ENCODE assay signal across 20 mouse cellular contexts in the genomic region with DNA sequence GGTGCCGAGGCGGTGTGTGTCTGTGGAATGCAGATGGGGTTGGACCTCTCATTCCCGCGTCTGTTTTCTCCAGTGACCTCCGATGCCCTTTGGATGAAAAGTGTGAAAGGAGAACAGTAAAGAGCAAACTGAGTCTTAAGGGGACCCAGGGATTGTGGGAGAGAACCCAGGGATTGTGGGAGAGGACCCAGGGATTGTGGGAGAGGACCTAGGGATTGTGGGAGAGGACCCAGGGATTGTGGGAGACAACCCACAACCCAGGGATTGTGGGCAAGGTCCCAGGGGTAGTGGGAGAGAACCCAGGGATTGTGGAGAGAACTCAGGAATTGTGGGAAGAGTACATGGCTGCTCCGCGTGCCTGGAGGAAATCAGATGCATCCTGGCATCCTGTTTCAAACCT. TPM values are rescaled to one million over a fixed set of nuclear protein-coding genes. Genes with fewer than 3 reads are reported as not detected.
DNase-seq lines count a peak whose midpoint lies in the region; ATAC-seq and TF ChIP-seq lines count a peak whose summit lies in the region.
"Had no signal": no experiment of that assay in that cellular context is flagged by ENCODE, and none has a peak within 500 bp of the region (broad histone marks: within the 10 kb centered on the region; RNA-seq: fewer than 3 reads in every experiment).

No protein-coding gene starts in this region.

- H3K79me2 ChIP-seq in CH12.LX (replicated peaks; ENCODE audit: control insufficient read depth, extremely low read depth, insufficient read depth, poor library complexity, severe bottlenecking), result no peaks in the 10 kb centered on the region

- H3K9me3 ChIP-seq in heart, embryonic 13.5 days, result no peaks in the 10 kb centered on the region
- H3K9me3 ChIP-seq in limb, embryonic 14.5 days (ENCODE audit: control insufficient read depth, low read length), result no peaks in the 10 kb centered on the region
- H3K9me3 ChIP-seq in limb, embryonic 10.5 days (replicated peaks), result no peaks in the 10 kb centered on the region
- no peaks in the 10 kb centered on the region for H3K9me3 ChIP-seq in CH12.LX (replicated peaks; ENCODE audit: low read length)
- H3K9me3 ChIP-seq: forebrain, embryonic 15.5 days; G1E; midbrain, embryonic 13.5 days had no signal

- intact Hi-C loops in heart, postnatal 36 days (cut with DNase I), result no loop called here

- no peak for TF ChIP-seq POLR2A in limb, embryonic 14.5 days (IDR thresholded peaks at IDR 0.05; ENCODE audit: borderline replicate concordance, extremely low read depth, insufficient read depth, insufficient read length)
- no peak for TF ChIP-seq POLR2A in CH12.LX (IDR thresholded peaks at IDR 0.05; ENCODE audit: low read depth, low read length)

- TF ChIP-seq EP300 in CH12.LX (IDR thresholded peaks at IDR 0.05; ENCODE audit: low read length), result no peak

- no peaks in the 10 kb centered on the region for H3K27me3 ChIP-seq in heart, embryonic 13.5 days (replicated peaks)
- H3K27me3 ChIP-seq in limb, embryonic 14.5 days (ENCODE audit: control insufficient read depth, insufficient read depth, low read length), result no peaks in the 10 kb centered on the region
- H3K27me3 ChIP-seq in limb, embryonic 10.5 days (ENCODE audit: low read depth, poor library complexity, severe bottlenecking), result no peaks in the 10 kb centered on the region
- H3K27me3 ChIP-seq in CH12.LX (replicated peaks), result no peaks in the 10 kb centered on the region
- H3K27me3 ChIP-seq: forebrain, embryonic 15.5 days; midbrain, embryonic 13.5 days had no signal

- ATAC-seq in heart, embryonic 13.5 days (ENCODE audit: extremely low read depth, insufficient number of reproducible peaks, low FRiP score, low TSS enrichment), result no peak
- no peak for ATAC-seq in limb, embryonic 14.5 days (ENCODE audit: low FRiP score, low read depth)
- ATAC-seq: forebrain, embryonic 15.5 days had no signal

- TF ChIP-seq CTCF in CH12.LX (conservative IDR thresholded peaks at IDR 0.05 in 1 of 2, IDR thresholded peaks at IDR 0.05 in 1 of 2; ENCODE audit: low read depth in 2 of 2, low read length in 2 of 2), result no peak

- H3K4me3 ChIP-seq in heart, embryonic 13.5 days, result no peak overlapping the region
- no peak overlapping the region for H3K4me3 ChIP-seq in limb, embryonic 14.5 days (replicated peaks; ENCODE audit: low read length)
- H3K4me3 ChIP-seq in limb, embryonic 10.5 days, result no peak overlapping the region
- no peak overlapping the region for H3K4me3 ChIP-seq in CH12.LX (replicated peaks in 1 of 3; ENCODE audit: low read depth in 2 of 3, low read length in 2 of 3, poor library complexity in 1 of 3)
- H3K4me3 ChIP-seq: forebrain, embryonic 15.5 days; layer of hippocampus, adult 2 months; midbrain, embryonic 13.5 days had no signal

- H3K9ac ChIP-seq in heart, embryonic 13.5 days, result no peak overlapping the region
- H3K9ac ChIP-seq in limb, embryonic 14.5 days (ENCODE audit: low read depth, low read length, severe bottlenecking), result 0 out of 2 replicates have a peak overlapping the region, but pooled peaks have one; percentile 43
- H3K9ac ChIP-seq in CH12.LX (ENCODE audit: insufficient read depth, low read depth), result no peak overlapping the region; the same call in 1 of the 2 replicates
- H3K9ac ChIP-seq: forebrain, embryonic 15.5 days; liver, embryonic 14.5 days; midbrain, embryonic 13.5 days had no signal

- dilution Hi-C loops in CH12.LX (cut with MboI; ENCODE audit: extremely low pct_ligation_motif_present, extremely low pct_unique_long_range_greater_than_20kb, low sequenced_read_pairs), result no loop called here

- in situ Hi-C loops in CH12.LX (cut with MboI; ENCODE audit: low pct_ligation_motif_present, low pct_unique_long_range_greater_than_20kb, low sequenced_read_pairs), result no loop called here

- no peak overlapping the region for H3K27ac ChIP-seq in heart, embryonic 13.5 days (replicated peaks)
- H3K27ac ChIP-seq in limb, embryonic 14.5 days (replicated peaks; ENCODE audit: low read depth, low read length), result no peak overlapping the region
- H3K27ac ChIP-seq in limb, embryonic 10.5 days, result no peak overlapping the region
- H3K27ac ChIP-seq in CH12.LX (ENCODE audit: insufficient read depth, low read depth), result no peak overlapping the region
- H3K27ac ChIP-seq: forebrain, embryonic 15.5 days; kidney, postnatal 0 days; layer of hippocampus, adult 2 months; liver, embryonic 14.5 days; midbrain, embryonic 13.5 days had no signal

- peak overlapping the region; percentile 65 for H3K4me2 ChIP-seq in heart, embryonic 13.5 days
- H3K4me2 ChIP-seq in limb, embryonic 14.5 days (replicated peaks; ENCODE audit: low read depth, low read length, severe bottlenecking), result peak overlapping the region; percentile 43
- peak overlapping the region; percentile 97 for H3K4me2 ChIP-seq in CH12.LX (ENCODE audit: insufficient read depth, low read depth, poor library complexity, severe bottlenecking)
- H3K4me2 ChIP-seq: midbrain, embryonic 13.5 days had no signal

- no peaks in the 10 kb centered on the region for H3K36me3 ChIP-seq in heart, embryonic 13.5 days
- no peaks in the 10 kb centered on the region for H3K36me3 ChIP-seq in limb, embryonic 14.5 days (ENCODE audit: control insufficient read depth, insufficient read depth, low read length)
- H3K36me3 ChIP-seq in limb, embryonic 10.5 days, result no peaks in the 10 kb centered on the region
- H3K36me3 ChIP-seq in CH12.LX (replicated peaks in 1 of 2; ENCODE audit: control insufficient read depth in 1 of 2, insufficient read depth in 1 of 2, low read length in 1 of 2), result no peaks in the 10 kb centered on the region
- H3K36me3 ChIP-seq: forebrain, embryonic 15.5 days; G1E; midbrain, embryonic 13.5 days had no signal

- no peak for TF ChIP-seq RAD21 in CH12.LX (IDR thresholded peaks at IDR 0.05; ENCODE audit: low read depth, low read length)

- 69% methylated on average over 7 of the region's 7 CpGs for WGBS in heart, embryonic 13.5 days
- WGBS in limb, embryonic 14.5 days, result 74% methylated on average over 7 of the region's 7 CpGs
- 86% methylated on average over 7 of the region's 7 CpGs for WGBS in limb, embryonic 10.5 days

- H3K4me1 ChIP-seq in heart, embryonic 13.5 days, result peaks cover 3% of the 10 kb centered on the region; the same call in 1 of the 2 replicates
- peaks cover 2% of the 10 kb centered on the region; the same call in 1 of the 2 replicates for H3K4me1 ChIP-seq in limb, embryonic 14.5 days (ENCODE audit: control insufficient read depth, insufficient read depth, low read length)
- no peaks in the 10 kb centered on the region for H3K4me1 ChIP-seq in limb, embryonic 10.5 days
- peaks cover 0 to 2% of the 10 kb centered on the region in 2 experiments; a peak in 1 of 4 replicates for H3K4me1 ChIP-seq in CH12.LX (ENCODE audit: control insufficient read depth in 1 of 2, insufficient read depth in 2 of 2)
- H3K4me1 ChIP-seq: forebrain, embryonic 15.5 days had no signal

- no peak for DNase-seq in heart, postnatal 36 days
- no peak for DNase-seq in limb, embryonic 14.5 days (ENCODE audit: low spot score)
- DNase-seq in limb, embryonic 10.5 days (ENCODE audit: low spot score), result no peak
- DNase-seq in CH12.LX (ENCODE audit: extremely low read depth) (no peak), R1 (ENCODE audit: low read depth, low spot score) (peak; percentile 65)
- DNase-seq in frontal cortex, postnatal 25 days (ENCODE audit: low spot score in 2 of 2), result no peak
- DNase-seq in cerebellum, postnatal 4 days (ENCODE audit: low spot score in 2 of 2), result no peak

RNA-seq across cellular contexts. Expression of a gene that starts 11.8 kb away (rescaled TPM):
- polyA plus RNA-seq in heart, embryonic 13.5 days (2015; fragmentation: Nextera tagmentation; extraction: Ambion mirVana), result 0.20 and 0.25 TPM in 2 replicates
- total RNA-seq in heart, postnatal 36 days (2021), result not detected
- polyA plus RNA-seq in limb, embryonic 14.5 days (2012; rRNA removed), result 0.11 TPM in 1 of 2 replicates, not detected in the other
- polyA plus RNA-seq in limb, embryonic 14.5 days (2014; fragmentation: Nextera tagmentation; extraction: Ambion mirVana), result 0.11 and 0.15 TPM in 2 replicates
- polyA plus RNA-seq in limb, embryonic 10.5 days (2016; fragmentation: Nextera tagmentation; extraction: Ambion mirVana), result 0.06 and 0.13 TPM in 2 replicates
- total RNA-seq in CH12.LX (2012; rRNA removed) (0.08 TPM in 1 of 2 replicates, not detected in the other), CH12.LX (2014; rRNA removed) (0.46 TPM in 1 of 2 replicates, not detected in the other)
- 0.19 and 0.34 TPM in 2 replicates for polyA plus RNA-seq in CH12.LX (2012; ENCODE audit: insufficient read length, low read depth)
- total RNA-seq: adrenal gland, adult 18-20 months; gastrocnemius, postnatal 4 days; layer of hippocampus, adult 2 months; left cerebral cortex, adult 18-20 months; megakaryocyte progenitor cell, adult 5-6 weeks had no signal
- polyA plus RNA-seq: forebrain, embryonic 15.5 days; G1E; thymus, adult 2 months; urinary bladder, adult 2 months had no signal

RNA-seq across cellular contexts. Expression of a gene that starts 12.6 kb away (rescaled TPM):
- 11.0 and 12.7 TPM in 2 replicates for polyA plus RNA-seq in heart, embryonic 13.5 days (2015; fragmentation: Nextera tagmentation; extraction: Ambion mirVana)
- 10 to 100 TPM; 10.2 to 10.7 TPM for total RNA-seq in heart, postnatal 36 days (2021)
- polyA plus RNA-seq in limb, embryonic 14.5 days (2012; rRNA removed), result 4.9 and 7.4 TPM in 2 replicates
- polyA plus RNA-seq in limb, embryonic 14.5 days (2014; fragmentation: Nextera tagmentation; extraction: Ambion mirVana), result 8.7 and 9.0 TPM in 2 replicates
- polyA plus RNA-seq in limb, embryonic 10.5 days (2016; fragmentation: Nextera tagmentation; extraction: Ambion mirVana), result 6.9 and 9.9 TPM in 2 replicates
- 9.8 and 11.6 TPM in 2 replicates for total RNA-seq in CH12.LX (2012; rRNA removed)
- total RNA-seq in CH12.LX (2014; rRNA removed), result 13.6 and 15.6 TPM in 2 replicates
- 25.0 and 27.4 TPM in 2 replicates for polyA plus RNA-seq in CH12.LX (2012; ENCODE audit: insufficient read length, low read depth)

RNA-seq across cellular contexts. Expression of a gene that starts 21.3 kb away (rescaled TPM):
- 81.0 and 89.6 TPM in 2 replicates for polyA plus RNA-seq in heart, embryonic 13.5 days (2015; fragmentation: Nextera tagmentation; extraction: Ambion mirVana)
- total RNA-seq in heart, postnatal 36 days (2021), result 10 to 100 TPM; 55.3 to 59.9 TPM
- 22.0 and 34.3 TPM in 2 replicates for polyA plus RNA-seq in limb, embryonic 14.5 days (2012; rRNA removed)
- 100 and 104 TPM in 2 replicates for polyA plus RNA-seq in limb, embryonic 14.5 days (2014; fragmentation: Nextera tagmentation; extraction: Ambion mirVana)
- polyA plus RNA-seq in limb, embryonic 10.5 days (2016; fragmentation: Nextera tagmentation; extraction: Ambion mirVana), result 87.0 and 91.3 TPM in 2 replicates
- total RNA-seq in CH12.LX (2012; rRNA removed) (27.8 and 29.9 TPM in 2 replicates), CH12.LX (2014; rRNA removed) (62.0 and 63.7 TPM in 2 replicates)
- 25.9 and 34.8 TPM in 2 replicates for polyA plus RNA-seq in CH12.LX (2012; ENCODE audit: insufficient read length, low read depth)

RNA-seq across cellular contexts. Expression of a gene that starts 41.9 kb away (rescaled TPM):
- 28.4 and 33.7 TPM in 2 replicates for polyA plus RNA-seq in heart, embryonic 13.5 days (2015; fragmentation: Nextera tagmentation; extraction: Ambion mirVana)
- 10 to 100 TPM; 20.7 to 25.2 TPM for total RNA-seq in heart, postnatal 36 days (2021)
- polyA plus RNA-seq in limb, embryonic 14.5 days (2012; rRNA removed), result 18.6 and 24.3 TPM in 2 replicates
- polyA plus RNA-seq in limb, embryonic 14.5 days (2014; fragmentation: Nextera tagmentation; extraction: Ambion mirVana), result 56.5 and 59.5 TPM in 2 replicates
- 53.8 and 56.1 TPM in 2 replicates for polyA plus RNA-seq in limb, embryonic 10.5 days (2016; fragmentation: Nextera tagmentation; extraction: Ambion mirVana)
- 43.3 and 60.3 TPM in 2 replicates for total RNA-seq in CH12.LX (2012; rRNA removed)
- 61.2 and 71.5 TPM in 2 replicates for total RNA-seq in CH12.LX (2014; rRNA removed)
- polyA plus RNA-seq in CH12.LX (2012; ENCODE audit: insufficient read length, low read depth), result 70.1 and 86.7 TPM in 2 replicates

RNA-seq across cellular contexts. Expression of a gene that starts 41.9 kb away (rescaled TPM):
- polyA plus RNA-seq in heart, embryonic 13.5 days (2015; fragmentation: Nextera tagmentation; extraction: Ambion mirVana), result 57.9 and 66.6 TPM in 2 replicates
- total RNA-seq in heart, postnatal 36 days (2021), result 10 to 100 TPM; 47.9 to 58.1 TPM
- 18.3 and 27.8 TPM in 2 replicates for polyA plus RNA-seq in limb, embryonic 14.5 days (2012; rRNA removed)
- 49.7 and 53.2 TPM in 2 replicates for polyA plus RNA-seq in limb, embryonic 14.5 days (2014; fragmentation: Nextera tagmentation; extraction: Ambion mirVana)
- 47.9 and 48.2 TPM in 2 replicates for polyA plus RNA-seq in limb, embryonic 10.5 days (2016; fragmentation: Nextera tagmentation; extraction: Ambion mirVana)
- total RNA-seq in CH12.LX (2012; rRNA removed), result 41.7 and 46.7 TPM in 2 replicates
- 42.4 and 50.2 TPM in 2 replicates for total RNA-seq in CH12.LX (2014; rRNA removed)
- 54.1 and 68.4 TPM in 2 replicates for polyA plus RNA-seq in CH12.LX (2012; ENCODE audit: insufficient read length, low read depth)

Comparison
In these comparisons a context has a peak if more than half of its experiments do, and no peak if none do; other contexts are left out.
1. H3K4me2 ChIP-seq: peak in every context shown above with its lines; median percentile 97 in CH12.LX; 65 in heart, embryonic 13.5 days; 43 in limb, embryonic 14.5 days.